Mouse (Mus musculus) limb, embryonic 13.5 days (tissue): ENCODE data around the gene Aasdh. TPM values are rescaled to one million over a fixed set of nuclear protein-coding genes. Genes with fewer than 3 reads are reported as not detected.

Source experiments
- ATAC-seq: fragments of 200-750 bp; cut with Nextera tagmentation; 2 replicates; pipeline ENCODE4 v1.8.0; 2017; ENCODE audit warnings: low read depth, moderate number of reproducible peaks, moderate TSS enrichment; ENCODE audit not compliant: low FRiP score
- H3K27ac ChIP-seq: fragments of 300-500 bp; sonication (generic); 2 replicates; pipeline ENCODE4 v1.5.1; 2015; ENCODE audit warnings: inconsistent platforms, mild to moderate bottlenecking, moderate library complexity
- H3K27me3 ChIP-seq: fragments of 300-500 bp; sonication (generic); 2 replicates; pipeline ENCODE4 v1.6.1; 2015; ENCODE audit warnings: mild to moderate bottlenecking, inconsistent platforms
- H3K36me3 ChIP-seq: fragments of 300-500 bp; sonication (generic); 2 replicates; pipeline ENCODE4 v1.6.1; 2015; ENCODE audit warnings: inconsistent platforms, mild to moderate bottlenecking, moderate library complexity
- H3K4me1 ChIP-seq: fragments of 300-500 bp; sonication (generic); 2 replicates; pipeline ENCODE4 v1.6.1; 2015; ENCODE audit warnings: inconsistent platforms
- H3K4me2 ChIP-seq: fragments of 300-500 bp; sonication (generic); replicated peaks from 2 replicates; pipeline ENCODE4 v1.6.1; 2015; ENCODE audit warnings: inconsistent platforms, mild to moderate bottlenecking, moderate library complexity
- H3K4me3 ChIP-seq: fragments of 300-500 bp; sonication (generic); 2 replicates; pipeline ENCODE4 v1.5.1; 2015; ENCODE audit warnings: moderate library complexity, mild to moderate bottlenecking, inconsistent platforms
- H3K9ac ChIP-seq: fragments of 300-500 bp; sonication (generic); 2 replicates; pipeline ENCODE4 v1.6.1; 2015; ENCODE audit warnings: mild to moderate bottlenecking, inconsistent platforms
- H3K9me3 ChIP-seq: fragments of 300-500 bp; sonication (generic); 2 replicates; pipeline ENCODE4 v1.6.1; 2016; ENCODE audit warnings: inconsistent platforms
- WGBS: fragments of 180-500 bp; shearing (Covaris S2); methylation state at CpG from one replicate; pipeline ENCODE4 v1.1.7; 2015; 5-methylcytosine and 5-hydroxymethylcytosine counted together
- polyA plus RNA-seq: library from polyadenylated mRNA; unstranded; fragments of >200 nt; fragmentation: Nextera tagmentation; extraction: Ambion mirVana; gene quantifications from 2 replicates; pipeline ENCODE4 v1.2.1, GENCODE M21; 2015

Aasdh gene
- polyA plus RNA-seq, 1 experiment from 2014 or later, result 19.8 TPM

- H3K9ac ChIP-seq, result no peak overlapping the region
- WGBS, result 87% methylated on average over 7 of the region's 7 CpGs
- H3K4me3 ChIP-seq, result no peak overlapping the region
- ATAC-seq, result no peak
- no peaks in the 10 kb centered on the region for H3K27me3 ChIP-seq
- peaks cover 12% of the 10 kb centered on the region; the same call in 1 of the 2 replicates for H3K36me3 ChIP-seq
- H3K9me3 ChIP-seq, result no peaks in the 10 kb centered on the region
- no peak overlapping the region for H3K27ac ChIP-seq
- H3K4me1 ChIP-seq, result no peaks in the 10 kb centered on the region
- H3K4me2 ChIP-seq, result no peak overlapping the region
Observed at GRCm38 (mm10) chr5:76828527-76829240, 76.6 kb downstream of the Aasdh start.

Other genes starting within 250 kb of the Aasdh start
- gene C530008M17Rik, start 249.0 kb downstream of the Aasdh start, polyA plus RNA-seq, result 19.9 and 24.2 TPM in 2 replicates
- 321 and 323 TPM in 2 replicates for gene Paics, start 45.8 kb upstream of the Aasdh start, polyA plus RNA-seq
- gene Ppat, start 46.1 kb upstream of the Aasdh start, polyA plus RNA-seq, result 23.9 and 25.4 TPM in 2 replicates
- gene Srp72, start 69.2 kb upstream of the Aasdh start, polyA plus RNA-seq, result 115 and 121 TPM in 2 replicates
- gene Arl9, start 98.5 kb upstream of the Aasdh start, polyA plus RNA-seq, result not detected in 2 replicates
- gene Thegl, start 110.5 kb upstream of the Aasdh start, polyA plus RNA-seq, result 0.20 TPM in 1 of 2 replicates, not detected in the other
- gene Hopx, start 209.6 kb upstream of the Aasdh start, polyA plus RNA-seq, result 0.45 and 0.68 TPM in 2 replicates